Mouse (Mus musculus) left cerebral cortex, adult 11 months (tissue): ENCODE measurements at regions not wholly inside any gene's neighbourhood (a gene's known extent, or its start where the extent isn't known, plus 50 kb on each side); places are given as distances from the start of the nearest gene placed in this dataset.
A peak's percentile ranks its signal among the peaks of the same experiment; 100 is the strongest.
"Not testable (repeated sequence)": the region's sequence is repeated elsewhere in the genome, so short reads cannot be mapped to it uniquely, and the experiment has no call there.

Source experiments
- DNase-seq: peaks from one replicate; pipeline ENCODE4 v3.0.0; 2022; ENCODE audit warnings: low spot score

DNA sequence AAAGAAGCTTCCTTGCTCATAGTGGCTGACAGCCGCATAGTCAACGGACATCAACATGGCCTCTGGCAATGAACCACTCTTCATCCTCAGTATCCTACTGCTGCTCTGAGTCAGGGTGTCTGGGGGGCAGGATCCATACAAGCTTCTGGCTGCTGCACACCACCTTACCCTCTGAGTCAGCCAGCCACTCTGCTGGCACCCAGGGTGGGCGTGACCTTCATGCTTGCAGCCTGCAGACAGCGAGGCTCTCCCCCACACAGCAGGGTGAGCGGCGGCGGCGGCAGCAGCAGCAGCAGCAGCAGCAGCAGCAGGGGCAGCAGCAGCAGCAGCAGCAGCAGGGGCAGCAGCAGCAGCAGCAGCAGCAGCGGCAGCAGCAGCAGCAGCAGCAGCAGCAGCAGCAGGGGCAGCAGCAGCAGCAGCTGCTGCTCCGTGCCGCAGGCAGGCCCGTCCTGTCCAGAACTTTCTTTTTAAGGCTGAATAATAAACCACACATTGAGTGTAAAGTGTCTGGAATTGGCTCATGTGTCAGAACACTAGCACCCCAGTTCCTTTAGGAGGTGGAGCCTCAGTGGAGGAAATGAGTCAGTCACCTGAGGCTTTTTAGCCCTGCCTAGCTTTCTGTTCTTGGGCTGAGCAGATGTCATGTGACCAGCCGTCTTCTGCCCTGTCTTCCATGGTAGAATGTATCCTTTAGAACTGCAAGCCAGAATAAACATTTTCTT is 186.3 kb downstream of the 1810013L24Rik start:
- no peak for DNase-seq

DNA sequence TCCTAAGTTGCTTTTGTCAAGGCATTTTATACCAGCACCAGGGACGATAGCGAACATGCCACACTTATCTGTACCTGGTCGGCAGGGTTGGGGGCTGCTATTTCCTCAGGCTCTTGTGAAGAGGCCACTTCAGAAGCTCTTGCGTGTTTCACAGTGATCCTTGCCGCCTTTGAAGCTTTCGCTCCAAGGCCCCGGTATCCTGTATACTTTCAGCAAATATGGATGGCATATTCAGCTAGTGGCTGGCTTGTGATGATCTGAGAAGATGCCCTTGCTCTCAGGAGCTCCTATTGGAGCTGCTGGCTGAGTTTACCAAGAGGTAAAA is 186.8 kb downstream of the 1810013L24Rik start:
- no peak for DNase-seq

DNA sequence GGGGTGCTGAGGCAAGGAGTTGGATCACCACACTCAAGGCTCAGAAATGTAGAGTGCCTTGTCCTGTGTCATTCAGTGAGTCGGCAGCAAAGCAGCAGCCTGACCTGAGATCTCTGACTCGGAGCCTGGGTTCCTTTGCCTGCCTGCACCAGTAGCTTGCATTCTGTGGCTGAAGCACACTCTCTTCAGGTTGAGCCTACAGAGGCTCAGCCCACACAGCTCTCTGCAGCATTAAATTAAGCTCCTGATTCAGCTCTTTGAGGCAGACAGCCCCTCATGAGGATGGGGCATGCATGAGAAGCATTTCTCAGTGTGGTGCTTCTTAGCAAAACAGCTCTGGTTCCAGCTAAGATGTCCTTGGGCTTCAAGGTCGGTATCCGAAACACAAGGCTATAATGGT is 200.8 kb downstream of the 1810013L24Rik start:
- DNase-seq = peak; percentile 51

DNA sequence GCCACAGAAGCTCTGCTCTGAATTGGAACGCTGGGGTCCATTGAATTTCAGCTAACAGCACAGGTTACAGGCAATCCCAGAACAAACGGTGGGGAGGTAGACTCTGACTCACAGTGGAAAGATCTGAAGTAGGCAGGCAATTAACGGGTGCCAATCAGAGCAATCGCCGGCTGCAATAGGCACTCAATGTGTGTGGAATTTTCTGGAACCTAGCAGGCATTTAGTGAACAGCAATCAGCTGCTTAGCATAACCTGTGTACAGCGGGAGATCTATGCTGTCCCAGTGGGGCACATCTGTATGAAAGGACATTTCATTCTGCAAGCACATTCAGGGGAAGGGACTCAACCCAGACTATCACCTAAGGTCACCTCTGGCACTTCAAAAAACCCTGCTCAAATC is 213.4 kb downstream of the 1810013L24Rik start:
- no peak for DNase-seq

DNA sequence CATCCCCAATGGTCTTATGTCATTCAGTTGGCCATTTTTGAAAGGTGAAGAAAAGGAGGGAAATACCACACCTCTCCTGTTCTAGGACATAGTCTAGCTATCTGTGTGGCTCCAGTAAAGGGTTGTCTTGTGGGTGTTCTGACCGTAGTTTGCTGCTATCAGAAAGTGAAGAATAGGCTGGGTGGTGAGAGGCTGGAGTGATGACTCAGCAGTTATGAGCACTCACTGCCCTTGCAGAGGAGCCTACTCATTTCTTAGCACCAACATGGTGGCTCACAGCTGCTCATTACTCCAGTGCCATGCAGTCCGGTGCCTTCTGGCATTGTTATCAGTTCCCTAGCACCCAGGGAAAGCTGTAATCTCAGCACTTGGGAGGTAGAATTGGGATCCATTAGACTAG is 217.0 kb downstream of the 1810013L24Rik start:
- no peak for DNase-seq

DNA sequence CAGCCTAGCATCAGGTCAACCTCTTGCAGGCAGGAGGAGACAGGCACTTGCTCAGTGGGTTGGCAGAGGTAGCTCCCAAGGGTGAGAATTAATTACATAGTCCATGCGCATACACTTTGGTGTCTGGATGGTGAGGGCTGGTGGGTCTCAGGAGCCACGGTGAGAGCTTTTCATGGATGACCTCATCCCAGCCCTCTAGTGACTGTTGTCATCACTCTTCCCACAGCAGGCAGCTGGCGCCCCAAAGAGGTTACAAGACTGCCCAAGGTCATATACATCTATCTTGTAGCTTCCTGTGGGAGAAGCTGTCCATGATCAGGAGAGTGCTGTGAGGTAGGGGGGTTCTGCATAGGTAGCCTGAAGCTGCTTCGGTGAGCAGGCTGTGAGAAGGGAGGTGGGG is 224.5 kb downstream of the 1810013L24Rik start:
- no peak for DNase-seq

DNA sequence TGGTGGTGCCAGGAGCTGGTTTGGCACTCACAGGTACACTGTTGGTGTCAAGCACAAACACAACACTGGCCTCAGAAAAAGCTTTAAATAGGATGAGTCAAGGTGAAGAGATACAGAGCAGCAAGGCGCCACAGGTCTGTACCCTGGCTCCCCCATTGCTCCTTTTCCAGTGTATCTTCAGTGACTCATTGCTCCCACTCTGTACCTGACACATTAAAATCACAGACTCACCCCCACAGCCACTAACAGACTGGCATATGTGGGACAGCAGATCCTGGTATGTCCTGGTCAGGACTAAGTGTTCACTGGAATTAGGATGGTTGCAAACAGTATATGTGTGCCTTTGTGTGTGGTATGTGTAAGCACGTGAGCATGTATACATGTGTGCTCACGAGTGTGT is 226.5 kb downstream of the 1810013L24Rik start:
- no peak for DNase-seq

DNA sequence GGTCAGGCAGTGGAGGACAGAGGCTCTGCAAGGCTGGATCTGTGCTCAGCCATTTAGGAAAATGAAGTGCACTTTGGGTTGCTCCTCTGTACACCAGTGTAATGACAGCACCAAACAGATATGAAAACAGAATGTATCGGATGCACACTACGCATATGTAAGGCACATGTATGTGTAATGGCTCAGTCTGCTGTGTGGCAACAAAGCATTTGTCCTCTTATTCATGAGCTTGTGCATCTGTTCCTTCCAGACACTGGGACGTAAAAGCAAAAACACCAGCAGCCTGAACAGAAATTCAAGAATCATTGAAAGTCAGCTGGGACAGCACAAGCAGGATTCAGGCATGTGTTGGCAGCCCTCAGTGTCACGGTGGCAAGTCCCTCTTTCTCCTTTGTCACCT is 241.6 kb downstream of the 1810013L24Rik start:
- no peak for DNase-seq

DNA sequence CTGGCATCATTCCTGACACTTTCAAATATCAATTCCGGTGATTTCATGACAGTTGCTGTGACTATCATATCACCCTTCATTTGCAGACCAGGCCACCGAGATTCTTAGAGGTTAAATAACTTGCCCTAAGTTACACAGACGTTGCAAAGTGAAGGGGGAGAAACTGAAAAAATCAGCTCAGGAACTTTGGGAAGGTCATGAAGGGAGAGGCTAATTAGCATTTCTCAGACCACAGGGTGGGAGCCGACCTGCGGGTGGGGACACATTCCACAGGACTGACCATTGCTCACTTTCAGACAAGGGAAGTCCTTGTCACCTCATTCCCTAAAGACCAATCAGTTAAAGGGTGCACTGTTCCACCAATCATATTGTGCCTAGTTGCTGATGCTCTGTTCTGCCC is 242.1 kb downstream of the 1810013L24Rik start:
- DNase-seq = not testable (repeated sequence)

DNA sequence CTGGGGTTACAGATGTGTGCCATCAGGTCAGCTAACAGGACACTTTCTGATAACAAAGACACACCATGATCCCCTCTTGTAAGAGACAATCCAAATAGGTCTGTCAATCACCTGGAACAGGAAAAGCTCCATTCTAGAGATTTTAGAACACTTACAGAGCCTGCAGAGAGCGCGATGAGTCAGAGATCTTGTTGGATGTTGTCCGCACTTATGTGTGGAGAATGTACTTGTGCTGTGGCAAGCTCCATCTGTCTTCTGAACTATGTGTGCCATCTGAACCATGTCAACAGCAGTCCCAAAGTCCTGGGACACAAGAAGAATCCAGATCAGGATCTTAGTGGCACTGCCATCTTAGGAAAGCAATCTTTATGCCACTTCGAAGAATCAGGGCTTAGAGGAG is 244.4 kb downstream of the 1810013L24Rik start:
- DNase-seq = no peak

DNA sequence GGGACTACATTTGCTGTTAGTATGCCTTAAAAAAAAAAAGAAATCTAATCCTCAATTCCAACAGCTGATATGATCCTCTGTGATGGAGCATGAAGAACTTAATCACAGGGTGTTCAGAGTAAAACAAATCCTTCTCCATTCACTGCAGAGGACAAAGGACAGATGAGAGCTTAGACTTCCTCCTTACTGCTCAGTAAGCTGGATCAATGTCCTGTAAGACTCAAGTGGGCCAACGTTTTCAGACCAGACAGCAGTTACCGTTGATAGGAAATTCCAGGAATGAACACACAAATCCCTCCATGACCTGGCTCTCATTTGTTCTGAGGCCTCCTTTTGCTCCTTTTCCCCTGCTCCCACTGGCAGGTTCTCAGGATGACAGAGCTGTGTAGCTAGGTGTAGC is 247.6 kb downstream of the 1810013L24Rik start:
- DNase-seq = no peak

DNA sequence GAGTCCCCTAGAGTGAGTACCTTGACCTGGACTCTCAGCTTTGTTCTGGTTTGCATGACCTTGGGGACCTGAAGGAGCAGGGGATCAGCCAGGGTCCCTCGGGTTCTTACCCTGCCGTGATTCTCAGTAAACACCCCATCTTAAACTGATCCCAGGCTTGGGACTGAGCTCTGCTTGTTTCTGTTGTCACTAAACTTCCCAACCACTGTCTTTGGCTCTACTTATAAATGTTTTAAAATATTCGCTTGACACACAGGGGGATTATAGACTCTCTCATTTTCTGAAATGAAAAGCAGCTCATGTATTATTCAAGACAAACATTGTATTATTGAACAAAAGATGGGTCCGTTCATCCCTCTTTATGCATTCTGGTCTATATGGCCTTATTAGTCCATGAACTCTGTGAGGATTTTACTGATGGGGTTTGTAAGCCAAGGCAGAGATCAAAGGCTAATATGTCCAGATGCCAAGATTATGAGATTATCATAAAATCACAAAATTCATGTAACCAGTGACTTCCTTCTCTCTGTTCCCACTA is 248.6 kb downstream of the 1810013L24Rik start:
- no peak for DNase-seq

DNA sequence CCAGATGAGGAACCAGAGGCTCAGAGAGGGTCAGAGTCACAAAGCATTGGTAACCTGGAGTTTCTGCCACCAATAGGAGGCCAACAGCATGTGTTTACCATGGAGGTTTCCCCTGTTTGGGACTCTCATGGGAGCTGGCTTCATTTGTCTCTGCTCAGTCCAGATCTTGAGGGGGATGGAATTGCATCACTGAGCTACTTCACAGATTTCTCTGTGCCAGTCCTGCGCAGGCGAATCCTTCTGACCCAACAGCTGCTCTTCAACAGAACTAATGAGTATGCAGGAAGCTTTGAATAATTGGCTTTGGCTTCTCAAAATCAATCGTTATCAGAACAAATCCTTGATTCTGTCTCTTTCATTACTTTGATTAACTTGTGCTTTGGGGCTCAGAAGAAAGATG is 253.1 kb downstream of the 1810013L24Rik start:
- no peak for DNase-seq

DNA sequence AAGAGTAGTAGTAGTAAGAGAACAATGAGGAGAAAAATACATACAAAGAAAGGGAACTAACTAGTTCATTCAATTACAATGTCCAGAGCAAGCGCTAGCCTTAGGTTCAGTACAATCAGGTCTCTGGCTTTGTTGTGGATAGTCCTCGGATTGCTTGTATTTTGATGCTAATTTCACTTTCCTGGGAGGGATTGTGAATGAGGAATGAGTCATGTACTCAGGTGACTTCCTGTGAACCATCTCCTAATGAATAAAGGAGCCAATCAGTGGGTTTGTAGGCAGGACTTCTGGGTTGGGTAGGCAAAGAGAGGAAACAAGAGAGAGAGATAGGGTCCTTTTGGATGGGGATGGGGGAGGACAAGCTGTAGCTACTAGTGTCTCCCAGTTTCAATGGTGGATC is 253.8 kb downstream of the 1810013L24Rik start:
- no peak for DNase-seq

DNA sequence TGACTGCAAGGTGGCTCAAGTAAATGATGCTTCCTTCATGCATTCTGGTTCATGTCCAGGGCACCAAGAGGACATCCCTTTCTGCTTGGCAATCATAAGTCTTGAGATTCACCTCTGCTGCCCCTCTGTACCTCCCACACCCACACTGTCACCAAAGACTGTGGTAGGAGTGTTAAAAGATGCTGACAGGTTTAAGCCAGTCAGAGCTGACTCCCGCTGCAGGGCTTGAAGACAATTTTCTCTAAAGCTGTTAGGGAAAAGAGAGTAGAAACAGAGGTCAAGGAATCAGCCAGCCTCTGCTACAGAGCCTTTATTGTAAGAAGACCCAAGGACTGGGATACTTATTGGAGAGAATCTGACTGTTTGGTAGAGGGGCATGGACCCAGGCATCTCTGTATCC is 254.7 kb downstream of the 1810013L24Rik start:
- DNase-seq = no peak

DNA sequence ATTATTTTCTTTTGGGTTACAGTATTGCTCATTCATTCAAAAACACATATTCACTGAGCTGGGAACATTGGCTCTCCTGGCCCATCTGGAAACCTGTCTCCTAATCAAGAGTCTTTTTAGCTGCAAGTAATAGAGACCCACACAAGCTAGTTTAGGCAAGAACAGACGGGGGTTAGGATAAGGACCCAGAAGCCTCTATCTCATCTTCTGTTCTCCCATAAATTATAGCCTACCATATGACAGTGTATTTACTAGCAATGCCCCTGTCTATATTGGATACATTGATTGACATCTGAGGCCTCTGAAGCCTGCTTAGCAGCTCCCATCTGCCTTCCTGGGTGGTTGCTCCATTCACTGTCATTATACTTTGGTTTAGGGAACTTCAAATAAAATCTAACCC is 255.2 kb downstream of the 1810013L24Rik start:
- no peak for DNase-seq

DNA sequence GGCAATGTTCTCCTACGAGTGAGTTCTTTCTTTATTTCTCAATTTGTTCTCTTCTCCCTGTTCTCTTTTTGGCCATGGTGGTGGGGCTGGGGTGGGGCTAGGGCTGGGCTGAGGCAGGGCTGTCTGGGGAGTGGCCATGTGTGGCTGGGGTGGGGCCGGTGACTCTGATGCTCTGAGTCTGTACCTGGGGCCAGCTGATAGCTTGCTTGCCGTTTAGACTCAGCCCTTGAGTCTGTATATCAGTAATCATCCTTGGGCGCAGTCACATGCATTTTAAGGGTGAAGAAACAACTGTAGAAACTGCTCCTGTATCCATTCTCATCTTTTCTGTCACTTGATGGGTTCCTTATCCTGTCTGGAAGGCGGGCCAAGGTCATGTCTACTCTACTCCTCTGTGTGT is 256.1 kb downstream of the 1810013L24Rik start:
- DNase-seq = no peak

DNA sequence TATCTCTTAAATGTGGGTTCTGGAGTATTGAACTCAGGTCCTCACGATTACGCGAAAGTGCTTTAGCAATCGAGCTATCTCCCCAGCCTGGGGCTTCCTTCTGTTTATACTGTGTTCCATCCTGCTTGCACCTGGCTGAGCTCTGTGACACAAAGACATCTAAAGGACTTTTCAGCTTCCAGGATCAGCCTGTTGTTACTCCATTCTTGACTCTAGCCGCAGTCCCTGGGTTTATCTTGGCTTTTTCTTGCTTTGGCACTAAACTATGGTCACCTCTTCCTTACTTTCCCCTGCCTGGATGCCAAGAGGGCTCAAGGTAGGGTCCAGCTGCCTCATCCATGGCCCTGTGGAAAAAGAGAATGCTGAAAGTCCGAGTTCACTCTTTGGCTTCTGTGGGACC is 261.9 kb downstream of the 1810013L24Rik start:
- DNase-seq = no peak

DNA sequence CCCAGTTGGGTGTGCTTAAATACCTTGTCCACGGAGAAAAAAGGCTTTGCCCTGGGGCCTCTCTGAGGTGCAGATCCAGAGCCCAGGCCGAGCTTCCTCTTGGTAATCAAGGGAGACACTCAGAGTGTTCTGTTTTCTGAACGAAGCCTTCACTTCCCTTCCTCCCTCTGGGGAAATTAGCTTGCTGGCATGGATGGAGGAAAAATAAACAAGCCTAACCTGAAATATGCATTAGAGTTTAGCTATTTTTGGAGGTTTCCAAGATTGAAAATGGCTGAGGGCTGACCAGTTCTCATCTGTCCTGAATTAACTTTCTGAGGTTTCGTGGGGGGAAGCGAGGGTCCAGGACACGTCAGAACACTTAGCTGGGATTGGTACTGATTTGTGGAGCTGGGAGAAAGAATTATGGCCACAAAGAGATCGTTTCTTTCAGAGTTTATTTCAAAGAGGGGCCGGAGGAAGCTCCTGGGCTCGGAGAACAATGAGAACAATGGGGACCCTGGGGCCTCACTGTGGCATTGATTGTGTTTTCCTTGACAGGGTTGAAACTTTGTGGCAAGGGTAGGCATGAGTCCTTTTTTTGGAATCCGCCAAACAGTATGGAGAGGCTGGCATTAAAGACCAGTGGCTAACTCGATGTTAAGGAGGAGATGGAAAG is 262.4 kb downstream of the 1810013L24Rik start:
- DNase-seq = no peak

DNA sequence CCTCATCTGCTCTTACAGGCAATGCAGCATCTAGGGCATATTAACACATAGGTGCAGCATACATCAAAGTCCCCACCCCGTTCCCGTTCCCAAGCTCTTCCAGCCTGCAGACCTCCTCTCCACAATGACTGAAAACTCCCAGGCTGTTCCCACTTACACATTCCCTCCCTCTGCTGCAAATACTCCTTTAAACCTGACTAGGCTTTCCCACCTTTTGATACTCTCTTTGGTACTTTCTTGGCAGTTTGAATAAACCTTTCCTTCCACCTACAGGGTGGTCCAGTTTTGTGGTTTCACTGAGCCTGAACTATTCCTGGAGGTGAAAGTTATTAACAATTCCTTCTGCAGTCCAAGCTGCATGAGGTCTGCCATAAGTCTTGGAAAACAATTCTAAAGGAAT is 263.7 kb downstream of the 1810013L24Rik start:
- no peak for DNase-seq

DNA sequence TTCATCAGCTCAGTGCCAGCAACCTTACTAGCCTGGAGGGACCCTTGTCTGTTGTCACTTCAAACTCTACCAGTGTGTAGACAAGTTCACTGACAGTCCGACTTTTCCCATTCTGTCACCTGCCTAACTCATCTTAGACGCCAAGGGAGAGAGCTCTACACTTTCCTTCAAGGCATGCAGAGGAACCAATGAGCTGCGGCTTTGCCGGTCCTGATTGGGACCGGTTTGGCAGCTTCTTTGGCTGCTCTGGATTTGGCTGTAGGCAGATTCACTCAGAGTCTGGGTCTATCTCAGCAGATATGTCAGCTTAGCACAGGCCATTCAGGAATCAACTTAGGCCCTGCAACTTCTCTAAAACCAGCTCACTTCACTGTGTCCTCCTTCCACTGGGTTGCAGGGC is 264.3 kb downstream of the 1810013L24Rik start:
- DNase-seq = no peak

DNA sequence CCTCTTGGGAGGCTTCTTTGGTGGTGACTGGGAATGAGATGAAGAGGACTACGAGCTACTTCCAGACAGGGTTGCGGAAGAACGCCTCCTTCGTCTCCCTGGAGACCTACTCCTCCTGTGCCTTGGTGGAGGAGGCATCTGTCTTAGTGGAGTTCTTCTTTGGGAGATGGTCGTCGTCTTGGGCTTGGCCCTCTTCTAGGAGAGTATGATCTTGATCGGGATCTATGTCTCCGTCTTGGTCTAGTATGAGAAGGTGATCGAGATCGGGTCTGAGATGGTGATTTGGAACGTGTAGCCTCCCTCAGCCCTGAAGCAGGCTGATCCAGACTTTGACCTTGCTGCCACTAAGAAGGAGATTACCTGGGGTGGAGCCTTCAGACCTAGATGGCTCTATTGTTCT is 276.3 kb downstream of the 1810013L24Rik start:
- no peak for DNase-seq

DNA sequence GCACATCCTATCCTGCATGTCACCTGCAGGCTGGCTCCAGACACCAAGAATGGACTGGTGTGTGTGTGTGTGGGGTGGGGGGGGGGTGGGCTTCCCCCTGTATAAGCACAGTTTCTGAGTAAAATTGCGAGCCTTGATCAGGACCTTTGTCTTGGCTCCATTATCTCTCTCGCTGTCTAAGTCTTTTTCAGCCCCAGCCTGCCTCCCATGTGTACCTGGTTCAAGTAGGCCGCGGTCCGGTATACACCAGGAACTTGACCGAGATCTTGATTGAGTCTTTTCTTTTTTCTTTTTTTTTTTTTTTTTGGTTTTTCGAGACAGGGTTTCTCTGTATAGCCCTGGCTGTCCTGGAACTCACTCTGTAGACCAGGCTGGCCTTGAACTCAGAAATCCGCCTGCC is 276.8 kb downstream of the 1810013L24Rik start:
- DNase-seq = not testable (repeated sequence)

DNA sequence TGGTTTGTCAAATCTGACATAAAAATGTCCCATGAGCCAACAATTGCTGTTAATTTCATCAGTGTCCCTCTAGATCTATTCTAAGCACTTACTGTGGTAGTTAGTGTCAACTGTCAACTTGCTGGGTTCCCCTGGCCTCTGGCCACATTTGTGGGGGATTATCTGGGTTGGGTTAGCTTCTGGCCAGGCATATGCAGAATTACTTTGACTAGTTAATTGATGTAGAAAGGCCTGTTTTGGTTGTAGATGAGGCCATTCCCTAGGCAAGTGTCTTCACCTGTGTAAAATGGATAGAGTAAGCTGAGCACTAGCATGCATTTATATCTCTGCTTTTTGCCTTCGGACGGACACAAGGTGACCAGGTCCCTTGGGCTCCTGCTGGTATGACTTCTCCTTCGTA is 283.9 kb downstream of the 1810013L24Rik start:
- DNase-seq = no peak
